Mouse (Mus musculus): ENCODE measurements around the gene Apod. TPM values are rescaled to one million over a fixed set of nuclear protein-coding genes. Genes with fewer than 3 reads are reported as not detected.

Apod gene
- total and polyA plus RNA-seq, 2 experiments from 2014 or later, result 79.0 to 226 TPM

- Histone ChIP-seq H3K36me3 (ENCODE audit: insufficient read depth, low read length) (no peaks in the 10 kb centered on the region), H3K9me3 (ENCODE audit: low read length) (no peaks in the 10 kb centered on the region), H3K27ac (ENCODE audit: low read depth, low read length) (no peak overlapping the region), H3K4me2 (ENCODE audit: low read depth, low read length, poor library complexity, severe bottlenecking) (no peak overlapping the region), H3K27me3 (ENCODE audit: insufficient read depth, low read length) (no peaks in the 10 kb centered on the region), H3K4me1 (ENCODE audit: insufficient read depth, low read length) (no peaks in the 10 kb centered on the region), H3K4me3 (ENCODE audit: low read depth, low read length) (no peak overlapping the region), H3K9ac (replicated peaks; ENCODE audit: low read length, poor library complexity, severe bottlenecking) (no peak overlapping the region)
- no peak for TF ChIP-seq CTCF (IDR thresholded peaks at IDR 0.05)
- 63% methylated on average over 5 of the region's 5 CpGs for WGBS
- no peak for DNase-seq (ENCODE audit: low spot score)
- ATAC-seq (ENCODE audit: low FRiP score), result no peak
These were observed 9.2 kb downstream of the Apod start for GRCm38 (mm10) chr16:31305199-31305919.

GRCm38 (mm10) chr16:31303276-31303675, 11.3 kb downstream of the Apod start:
- Histone ChIP-seq H3K4me1 (ENCODE audit: insufficient read depth, low read length) (no peaks in the 10 kb centered on the region; the same call in none of the 2 replicates), H3K9ac (replicated peaks; ENCODE audit: low read length, poor library complexity, severe bottlenecking) (no peak overlapping the region), H3K27me3 (ENCODE audit: insufficient read depth, low read length) (no peaks in the 10 kb centered on the region), H3K4me3 (ENCODE audit: low read depth, low read length) (no peak overlapping the region), H3K4me2 (ENCODE audit: low read depth, low read length, poor library complexity, severe bottlenecking) (no peak overlapping the region), H3K9me3 (ENCODE audit: low read length) (no peaks in the 10 kb centered on the region), H3K36me3 (ENCODE audit: insufficient read depth, low read length) (no peaks in the 10 kb centered on the region), H3K27ac (ENCODE audit: low read depth, low read length) (no peak overlapping the region)
- 64% methylated on average over 10 of the region's 10 CpGs for WGBS
- no peak for TF ChIP-seq CTCF (IDR thresholded peaks at IDR 0.05)
- DNase-seq (ENCODE audit: low spot score), result peak; percentile 22
- no peak for ATAC-seq (ENCODE audit: low FRiP score)

GRCm38 (mm10) chr16:31300883-31301532, 13.6 kb downstream of the Apod start:
- Histone ChIP-seq H3K9ac (replicated peaks; ENCODE audit: low read length, poor library complexity, severe bottlenecking) (no peak overlapping the region), H3K9me3 (ENCODE audit: low read length) (no peaks in the 10 kb centered on the region), H3K4me1 (ENCODE audit: insufficient read depth, low read length) (no peaks in the 10 kb centered on the region; the same call in none of the 2 replicates), H3K27ac (ENCODE audit: low read depth, low read length) (no peak overlapping the region; the same call in 1 of the 2 replicates), H3K27me3 (ENCODE audit: insufficient read depth, low read length) (no peaks in the 10 kb centered on the region), H3K4me2 (ENCODE audit: low read depth, low read length, poor library complexity, severe bottlenecking) (no peak overlapping the region), H3K36me3 (ENCODE audit: insufficient read depth, low read length) (no peaks in the 10 kb centered on the region), H3K4me3 (ENCODE audit: low read depth, low read length) (no peak overlapping the region)
- ATAC-seq (ENCODE audit: low FRiP score) (no peak), DNase-seq (ENCODE audit: low spot score) (no peak)
- 77% methylated on average over 6 of the region's 6 CpGs for WGBS
- TF ChIP-seq CTCF (IDR thresholded peaks at IDR 0.05), result no peak

- no peak for ATAC-seq (ENCODE audit: low FRiP score)
- H3K27me3 ChIP-seq (ENCODE audit: insufficient read depth, low read length), result no peaks in the 10 kb centered on the region
These were observed 14.1 kb downstream of the Apod start for GRCm38 (mm10) chr16:31300467-31300866.

GRCm38 (mm10) chr16:31299960-31300353, 14.7 kb downstream of the Apod start:
- H3K4me2 ChIP-seq (ENCODE audit: low read depth, low read length, poor library complexity, severe bottlenecking), result no peak overlapping the region
- DNase-seq (ENCODE audit: low spot score) (no peak), ATAC-seq (ENCODE audit: low FRiP score) (no peak)
- no peaks in the 10 kb centered on the region for H3K36me3 ChIP-seq (ENCODE audit: insufficient read depth, low read length)
- WGBS, result 22% methylated on average over 3 of the region's 3 CpGs
- H3K4me1 ChIP-seq (ENCODE audit: insufficient read depth, low read length), result no peaks in the 10 kb centered on the region; the same call in none of the 2 replicates
- H3K27me3 ChIP-seq (ENCODE audit: insufficient read depth, low read length), result no peaks in the 10 kb centered on the region
- H3K4me3 ChIP-seq (ENCODE audit: low read depth, low read length), result no peak overlapping the region
- H3K9ac ChIP-seq (replicated peaks; ENCODE audit: low read length, poor library complexity, severe bottlenecking), result no peak overlapping the region
- H3K9me3 ChIP-seq (ENCODE audit: low read length), result no peaks in the 10 kb centered on the region
- TF ChIP-seq CTCF (IDR thresholded peaks at IDR 0.05), result no peak
- no peak overlapping the region for H3K27ac ChIP-seq (ENCODE audit: low read depth, low read length)

More at GRCm38 (mm10) chr16:31300467-31300866, 14.1 kb downstream of the Apod start:
- no peak overlapping the region for H3K9ac ChIP-seq (replicated peaks; ENCODE audit: low read length, poor library complexity, severe bottlenecking)
- H3K4me3 ChIP-seq (ENCODE audit: low read depth, low read length), result no peak overlapping the region
- no peaks in the 10 kb centered on the region; the same call in none of the 2 replicates for H3K4me1 ChIP-seq (ENCODE audit: insufficient read depth, low read length)
- H3K27ac ChIP-seq (ENCODE audit: low read depth, low read length), result no peak overlapping the region; the same call in 1 of the 2 replicates
- DNase-seq (ENCODE audit: low spot score), result no peak
- H3K4me2 ChIP-seq (ENCODE audit: low read depth, low read length, poor library complexity, severe bottlenecking), result no peak overlapping the region
- H3K36me3 ChIP-seq (ENCODE audit: insufficient read depth, low read length), result no peaks in the 10 kb centered on the region
- no peaks in the 10 kb centered on the region for H3K9me3 ChIP-seq (ENCODE audit: low read length)
- 25% methylated on average over 7 of the region's 7 CpGs for WGBS
- TF ChIP-seq CTCF (IDR thresholded peaks at IDR 0.05), result no peak

All from midbrain, postnatal 0 days (tissue).